Mouse (Mus musculus): ENCODE results near the gene Fam168b.

DNA sequence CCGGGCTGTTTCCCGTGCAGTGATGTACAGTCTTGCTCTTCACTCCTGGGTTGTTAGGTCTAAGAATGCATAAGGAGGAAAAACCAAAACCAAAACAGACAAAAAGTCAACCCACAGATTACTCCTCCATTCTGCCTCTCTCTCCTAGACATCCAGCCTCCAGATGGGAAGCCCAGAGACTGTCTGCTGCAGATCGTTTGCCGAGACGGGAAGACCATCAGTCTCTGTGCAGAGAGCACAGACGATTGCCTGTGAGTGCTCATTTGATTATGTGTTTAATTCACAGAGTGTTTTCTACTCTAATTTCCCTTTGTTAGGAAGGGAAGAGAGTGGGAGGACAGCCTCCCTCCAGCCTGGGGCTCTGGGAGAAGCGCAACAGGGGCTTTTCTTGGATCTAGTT lies 20.5 kb upstream of the Fam168b start:
- TF ChIP-seq CTCF (IDR thresholded peaks at IDR 0.05; ENCODE audit: insufficient read depth, low read length) (no peak), POLR2A (IDR thresholded peaks at IDR 0.05; ENCODE audit: borderline replicate concordance, extremely low read depth, low read depth, low read length) (no peak)

Data from lung, adult 2 months (tissue).